Mouse (Mus musculus): ENCODE data around the gene Lipn. TPM values are rescaled to one million over a fixed set of nuclear protein-coding genes. Genes with fewer than 3 reads are reported as not detected.

Gene Lipn
- not detected for total RNA-seq (2021)

- DNase-seq = no peak
These were observed at the start of gene Lipn for GRCm38 (mm10) chr19:34066779-34067472. Gene Lipn, plus strand, starts transcription at chr19:34067358.

- no peak for DNase-seq
These were observed 45.6 kb upstream of the Lipn start for GRCm38 (mm10) chr19:34021440-34022172.

GRCm38 (mm10) chr19:34022759-34023158, 44.4 kb upstream of the Lipn start:
- no peak for DNase-seq

- DNase-seq = no peak
These were observed 27.4 kb upstream of the Lipn start for GRCm38 (mm10) chr19:34039731-34040130.

- no peak for DNase-seq
These were observed 24.1 kb upstream of the Lipn start for GRCm38 (mm10) chr19:34043008-34043407.

- DNase-seq = no peak
These were observed 17.7 kb upstream of the Lipn start for GRCm38 (mm10) chr19:34049371-34050039.

GRCm38 (mm10) chr19:34051502-34051901, 15.7 kb upstream of the Lipn start:
- no peak for DNase-seq

- DNase-seq = no peak
These were observed 3.6 kb upstream of the Lipn start for GRCm38 (mm10) chr19:34063547-34063946.

GRCm38 (mm10) chr19:34064059-34064458, 3.1 kb upstream of the Lipn start:
- no peak for DNase-seq

GRCm38 (mm10) chr19:34074239-34074638, 7.1 kb downstream of the Lipn start:
- DNase-seq = no peak

GRCm38 (mm10) chr19:34078130-34078529, 11.0 kb downstream of the Lipn start:
- no peak for DNase-seq

- no peak for DNase-seq
These were observed 22.0 kb downstream of the Lipn start for GRCm38 (mm10) chr19:34089011-34089680.

GRCm38 (mm10) chr19:34095381-34095780, 28.2 kb downstream of the Lipn start:
- DNase-seq = no peak

GRCm38 (mm10) chr19:34096228-34096627, 29.1 kb downstream of the Lipn start:
- no peak for DNase-seq

GRCm38 (mm10) chr19:34100633-34101032, 33.5 kb downstream of the Lipn start, which contains the start of gene Lipm:
Gene Lipm, plus strand, starts transcription at chr19:34100933.
- DNase-seq = no peak

- no peak for DNase-seq
These were observed 34.7 kb downstream of the Lipn start for GRCm38 (mm10) chr19:34101888-34102287.

- no peak for DNase-seq
These were observed 37.7 kb downstream of the Lipn start for GRCm38 (mm10) chr19:34104841-34105240.

- no peak for DNase-seq
These were observed 51.9 kb downstream of the Lipn start for GRCm38 (mm10) chr19:34119102-34119501.

GRCm38 (mm10) chr19:34119653-34120052, 52.5 kb downstream of the Lipn start:
- DNase-seq = no peak

GRCm38 (mm10) chr19:34120107-34120731, 53.1 kb downstream of the Lipn start:
- no peak for DNase-seq

All from layer of hippocampus, postnatal 36 days (tissue).